Mouse (Mus musculus) heart, postnatal 0 days (tissue): Measurements from ENCODE around the gene Atp6v1g2. TPM values are rescaled to one million over a fixed set of nuclear protein-coding genes. Genes with fewer than 3 reads are reported as not detected.

Experiments
- ATAC-seq: fragments of 200-750 bp; cut with Nextera tagmentation; 2 replicates; pipeline ENCODE4 v1.8.0; 2017; ENCODE audit warnings: low read depth, moderate number of reproducible peaks, moderate library complexity; ENCODE audit not compliant: insufficient read depth
- DNase-seq: peaks from one replicate; pipeline ENCODE4 v3.0.0-alpha.2; 2016; ENCODE audit warnings: low spot score
- H3K27ac ChIP-seq: fragments of 300-500 bp; sonication (generic); 2 replicates; pipeline ENCODE4 v1.5.1; 2014; ENCODE audit warnings: low read depth, mild to moderate bottlenecking
- H3K27me3 ChIP-seq: fragments of 300-500 bp; sonication (generic); 2 replicates; pipeline ENCODE4 v1.6.1; 2014; ENCODE audit warnings: low read length, mixed read lengths; ENCODE audit not compliant: control insufficient read depth, insufficient read depth
- H3K36me3 ChIP-seq: fragments of 300-500 bp; sonication (generic); replicated peaks from 2 replicates; pipeline ENCODE4 v1.6.1; 2014; ENCODE audit warnings: low read length, mixed read lengths; ENCODE audit not compliant: control insufficient read depth, insufficient read depth
- H3K4me1 ChIP-seq: fragments of 300-500 bp; sonication (generic); 2 replicates; pipeline ENCODE4 v1.6.1; 2014; ENCODE audit warnings: antibody characterized with exemption; ENCODE audit not compliant: control insufficient read depth, insufficient read depth
- H3K4me2 ChIP-seq: fragments of 300-500 bp; sonication (generic); 2 replicates; pipeline ENCODE4 v1.6.1; 2014; ENCODE audit warnings: low read depth, mild to moderate bottlenecking, low read length, moderate library complexity
- H3K4me3 ChIP-seq: fragments of 300-500 bp; sonication (generic); 2 replicates; pipeline ENCODE4 v1.5.1; 2014; ENCODE audit warnings: low read depth, low read length
- H3K9ac ChIP-seq: fragments of 300-500 bp; sonication (generic); replicated peaks from 2 replicates; pipeline ENCODE4 v1.6.1; 2014; ENCODE audit warnings: low read depth, low read length, mixed read lengths
- H3K9me3 ChIP-seq: fragments of 300-500 bp; sonication (generic); replicated peaks from 2 replicates; pipeline ENCODE4 v1.6.1; 2016; ENCODE audit warnings: low read length; ENCODE audit not compliant: control insufficient read depth
- CTCF ChIP-seq: IDR thresholded peaks from 2 replicates; pipeline ENCODE4 v1.5.1; 2016; ENCODE audit warnings: antibody characterized with exemption, control low read depth, low read depth
- EP300 ChIP-seq: IDR thresholded peaks from 2 replicates; pipeline ENCODE4 v1.6.1; 2016; ENCODE audit warnings: antibody characterized with exemption, low read depth
- WGBS: fragments of 180-500 bp; shearing (Covaris S2); extraction: QIAGEN DNeasy Blood & Tissue Kit; methylation state at CpG from one replicate; pipeline ENCODE4 v1.1.7; 2014; 5-methylcytosine and 5-hydroxymethylcytosine counted together
- polyA plus RNA-seq: library from polyadenylated mRNA; unstranded; fragments of >200 nt; fragmentation: Nextera tagmentation; extraction: Ambion mirVana; gene quantifications from 2 replicates; pipeline ENCODE4 v1.2.1, GENCODE M21; 2015
- total RNA-seq: library from RNA; depleted of rRNA; stranded (reverse); fragments of >200 nt; gene quantifications from 2 replicates; pipeline ENCODE4 v1.2.3, GENCODE M21; 2014; ENCODE audit warnings: low replicate concordance

Atp6v1g2 gene
- total and polyA plus RNA-seq, 2 experiments from 2014 or later = 3.7 to 10.7 TPM

GRCm38 (mm10) chr17:35267399-35268086, 34.1 kb downstream of the Atp6v1g2 start:
- ATAC-seq = no peak
- Histone ChIP-seq H3K36me3 (no peaks in the 10 kb centered on the region), H3K9ac (no peak overlapping the region), H3K27me3 (peaks cover 7% of the 10 kb centered on the region; the same call in 1 of the 2 replicates), H3K4me3 (no peak overlapping the region), H3K4me1 (peaks cover 2% of the 10 kb centered on the region; the same call in 1 of the 2 replicates), H3K9me3 (no peaks in the 10 kb centered on the region), H3K27ac (no peak overlapping the region), H3K4me2 (no peak overlapping the region)
- TF ChIP-seq EP300 (no peak), CTCF (no peak)
- no peak for DNase-seq
- WGBS = 53% methylated on average over 1 of the region's 1 CpGs

DNA sequence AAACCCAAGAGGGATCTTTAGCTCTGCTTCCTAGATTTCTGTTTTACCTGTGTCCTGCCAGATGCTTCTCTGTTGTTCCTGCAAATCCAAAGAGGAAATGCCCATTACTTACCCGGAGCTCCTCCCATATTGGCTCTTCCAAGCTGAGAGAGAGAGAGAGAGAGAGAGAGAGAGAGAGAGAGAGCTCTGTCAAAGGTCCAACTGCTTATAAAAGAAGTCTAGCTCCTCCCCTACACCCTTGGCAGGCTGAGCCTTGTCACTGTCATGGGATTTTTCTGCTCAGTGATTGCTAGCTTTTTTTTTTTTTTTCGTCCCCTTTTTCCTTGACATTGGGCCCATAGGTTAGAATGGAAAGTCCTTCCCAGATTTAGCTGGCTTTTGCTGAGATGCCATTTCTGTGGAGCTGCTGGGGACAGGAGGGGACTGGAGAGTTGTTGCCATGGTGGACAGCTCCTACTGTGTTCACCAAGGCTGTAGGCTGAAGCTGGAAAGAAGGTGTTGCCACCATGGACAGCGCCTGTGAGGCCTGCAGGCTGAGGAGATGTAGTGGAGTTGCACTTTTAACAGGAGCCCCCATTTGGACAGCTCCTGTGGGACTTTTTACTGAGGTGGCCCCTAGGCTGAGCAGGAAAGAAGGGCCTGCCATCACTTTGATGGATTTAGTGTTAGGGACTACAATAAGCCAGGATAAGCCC, 36.3 kb downstream of the Atp6v1g2 start:
- DNase-seq (peak; percentile 72), ATAC-seq (peak; percentile 83)
- H3K4me3 ChIP-seq = no peak overlapping the region
- WGBS = 23% methylated on average over 3 of the region's 3 CpGs
- no peaks in the 10 kb centered on the region for H3K9me3 ChIP-seq
- no peaks in the 10 kb centered on the region for H3K4me1 ChIP-seq
- no peak overlapping the region for H3K27ac ChIP-seq
- no peak overlapping the region for H3K9ac ChIP-seq
- peaks cover 3% of the 10 kb centered on the region; the same call in 1 of the 2 replicates for H3K27me3 ChIP-seq
- TF ChIP-seq EP300 (no peak), CTCF (no peak)
- no peak overlapping the region for H3K4me2 ChIP-seq
- no peaks in the 10 kb centered on the region for H3K36me3 ChIP-seq

DNA sequence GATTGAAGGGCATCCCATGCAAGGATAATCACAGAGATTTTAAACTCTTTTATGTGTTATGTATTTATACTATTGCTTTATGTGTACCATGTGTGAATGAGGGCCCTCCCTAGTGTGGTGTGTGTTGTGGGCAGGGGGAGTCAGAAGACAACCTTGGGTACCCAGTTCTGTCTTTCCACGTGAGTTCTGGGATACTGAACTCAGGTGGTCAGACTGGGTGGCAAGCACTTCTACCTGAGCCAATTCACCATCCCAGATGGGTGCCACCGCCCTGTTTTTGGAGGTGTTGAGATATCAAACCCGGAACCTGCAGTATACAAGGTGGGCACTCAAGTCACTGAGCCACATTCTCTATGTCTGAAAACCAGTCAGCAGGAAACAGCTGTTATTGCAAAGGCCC, 38.8 kb downstream of the Atp6v1g2 start:
- Histone ChIP-seq H3K9me3 (no peaks in the 10 kb centered on the region), H3K27me3 (peaks cover 26% of the 10 kb centered on the region), H3K4me3 (no peak overlapping the region), H3K9ac (no peak overlapping the region), H3K4me1 (no peaks in the 10 kb centered on the region), H3K36me3 (no peaks in the 10 kb centered on the region), H3K4me2 (no peak overlapping the region), H3K27ac (no peak overlapping the region)
- ATAC-seq (no peak), DNase-seq (no peak)
- WGBS = 59% methylated on average over 3 of the region's 3 CpGs
- TF ChIP-seq EP300 = no peak
- no peak for TF ChIP-seq CTCF

DNA sequence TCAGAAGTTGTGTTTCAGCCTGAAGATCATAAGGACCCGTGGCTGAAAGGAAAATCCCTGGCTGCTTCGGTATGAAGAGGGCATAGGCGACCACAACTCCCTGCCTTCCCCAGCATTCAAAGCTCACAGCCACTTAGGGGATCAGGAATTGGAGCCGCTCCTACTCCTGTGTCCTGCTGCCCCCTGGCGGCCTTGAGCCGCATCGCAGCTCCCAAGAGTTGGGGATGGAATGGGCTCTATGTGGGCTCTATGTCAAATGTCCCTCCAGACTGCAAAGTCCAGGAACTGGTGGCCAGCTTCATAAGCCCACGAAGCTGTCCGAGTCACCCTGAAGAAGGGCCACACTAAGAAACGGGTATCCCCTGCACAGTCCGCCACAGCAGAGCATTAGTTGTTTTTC, 41.3 kb downstream of the Atp6v1g2 start:
- Histone ChIP-seq H3K27ac (no peak overlapping the region), H3K36me3 (no peaks in the 10 kb centered on the region), H3K9me3 (no peaks in the 10 kb centered on the region), H3K9ac (no peak overlapping the region), H3K4me1 (no peaks in the 10 kb centered on the region), H3K27me3 (peaks cover 30% of the 10 kb centered on the region), H3K4me2 (no peak overlapping the region), H3K4me3 (no peak overlapping the region)
- 3% methylated on average over 11 of the region's 11 CpGs for WGBS
- DNase-seq = peak; percentile 54
- TF ChIP-seq CTCF (peak; percentile 93), EP300 (no peak)
- ATAC-seq = peak; percentile 67

GRCm38 (mm10) chr17:35276304-35276864, 42.9 kb downstream of the Atp6v1g2 start:
- ATAC-seq (no peak), DNase-seq (no peak)
- no peaks in the 10 kb centered on the region for H3K9me3 ChIP-seq
- no peaks in the 10 kb centered on the region for H3K4me1 ChIP-seq
- no peak overlapping the region for H3K4me3 ChIP-seq
- no peak overlapping the region for H3K27ac ChIP-seq
- no peak overlapping the region for H3K9ac ChIP-seq
- 17% methylated on average over 13 of the region's 13 CpGs for WGBS
- TF ChIP-seq CTCF (no peak), EP300 (no peak)
- peaks cover 30% of the 10 kb centered on the region for H3K27me3 ChIP-seq
- H3K4me2 ChIP-seq = no peak overlapping the region
- H3K36me3 ChIP-seq = no peaks in the 10 kb centered on the region
